Mouse (Mus musculus) left cerebral cortex, postnatal 10 days (tissue): ENCODE results near the gene Olfr945. TPM values are rescaled to one million over a fixed set of nuclear protein-coding genes. Genes with fewer than 3 reads are reported as not detected.

Experiments
- DNase-seq, 2 experiments: peaks; one replicate each; pipeline ENCODE4 v3.0.0; 2021 to 2022; ENCODE audit warnings: low spot score in 2 of 2, mixed read lengths in 1 of 2; ENCODE audit errors: extremely low spot score in 1 of 2
- intact Hi-C: fragments of 180-260 bp; cut with DNase I; formaldehyde crosslinking; loops from one replicate; pipeline ENCODE4 v1.15.1; 2025
- total RNA-seq, 2 experiments: library from RNA; stranded (reverse); gene quantifications; 2 replicates each; pipeline ENCODE4 v1.2.3; 2021

The Olfr945 gene
- total RNA-seq: not detected

- intact Hi-C loops: no loop called here
Measured at GRCm38 (mm10) chr9:39276718-39277117, at the start of gene Olfr945. Gene Olfr945 (minus strand): TSS chr9:39276818.

DNA sequence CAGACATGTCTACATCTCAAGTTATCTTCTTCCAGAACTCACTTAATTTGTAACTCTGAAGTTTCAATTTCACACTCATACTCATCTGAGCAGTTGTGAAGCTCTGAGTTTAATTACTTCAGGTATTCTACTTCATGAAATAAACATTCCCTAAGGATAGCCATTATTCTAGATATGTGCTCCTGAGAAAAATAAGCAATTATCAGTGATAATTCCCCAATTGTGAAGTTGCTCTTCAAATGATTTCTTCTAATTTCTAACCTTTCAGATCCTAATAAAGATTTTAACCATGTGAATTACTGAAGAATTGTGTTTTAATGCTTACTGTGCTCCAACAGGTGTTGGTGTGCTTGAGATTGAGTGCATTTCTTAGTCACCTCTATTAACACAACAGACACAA, 49.3 kb upstream of the Olfr945 start, which contains the start of gene Olfr948:
Olfr948 (minus strand) TSS at position 101 of the 400 bp plus-strand sequence.
- intact Hi-C loops: no loop called here
- DNase-seq: no peak

More at GRCm38 (mm10) chr9:39276718-39277117, at the start of gene Olfr945:
- DNase-seq: no peak

DNA sequence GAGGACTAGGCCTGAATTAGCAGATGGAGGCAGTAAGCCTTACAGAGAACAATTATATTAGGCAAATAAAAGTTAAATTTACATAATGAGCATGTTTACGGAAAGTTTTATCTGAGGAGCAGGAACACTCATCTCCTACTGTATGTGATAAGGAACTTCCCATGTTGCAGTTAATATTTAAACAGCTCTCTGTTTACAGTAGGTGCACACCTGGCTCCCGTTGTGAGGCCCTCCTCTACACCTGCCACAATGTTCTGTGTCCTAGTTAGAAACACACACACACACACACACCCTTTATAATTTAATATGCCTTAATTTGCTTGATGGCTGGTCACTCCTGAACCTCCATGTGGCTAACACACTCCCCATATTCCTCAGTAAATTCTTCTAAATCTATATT, 10.5 kb upstream of the Olfr945 start:
- DNase-seq: no peak
- intact Hi-C loops: loop anchor here (10.0 kb wide), 1 partner anchor 102 kb away; no protein-coding TSS in a partner anchor

- DNase-seq: no peak
- intact Hi-C loops: no loop called here
Measured at GRCm38 (mm10) chr9:39249894-39250293, 26.7 kb downstream of the Olfr945 start, which contains the start of gene Olfr1537. Gene Olfr1537 (minus strand): TSS chr9:39249994.

Other genes starting within 250 kb of the Olfr945 start
- gene Olfr937, start 211.9 kb downstream of the Olfr945 start, total RNA-seq: not detected
- not detected for gene Olfr938, start 197.9 kb downstream of the Olfr945 start, total RNA-seq
- gene Olfr27, start 148.7 kb downstream of the Olfr945 start, total RNA-seq: not detected
- not detected for gene Olfr943, start 110.5 kb downstream of the Olfr945 start, total RNA-seq
- not detected for gene Olfr944, start 74.9 kb downstream of the Olfr945 start, total RNA-seq
- gene Olfr1537, start 26.8 kb downstream of the Olfr945 start, total RNA-seq: not detected
- gene Olfr948, start 49.2 kb upstream of the Olfr945 start, total RNA-seq: not detected
- gene Olfr951, start 110.6 kb upstream of the Olfr945 start, total RNA-seq: not detected
- not detected for gene Olfr952, start 150.3 kb upstream of the Olfr945 start, total RNA-seq
- not detected for gene Olfr954, start 179.9 kb upstream of the Olfr945 start, total RNA-seq
- not detected for gene Olfr955, start 195.1 kb upstream of the Olfr945 start, total RNA-seq
- not detected for gene Olfr44, start 217.2 kb upstream of the Olfr945 start, total RNA-seq
- gene Olfr957, start 239.0 kb upstream of the Olfr945 start, total RNA-seq: not detected